Mouse (Mus musculus): ENCODE data around the gene Htt. TPM values are rescaled to one million over a fixed set of nuclear protein-coding genes. Genes with fewer than 3 reads are reported as not detected.

Htt gene
- polyA plus RNA-seq, 1 experiment from 2014 or later = 22.2 TPM

MicroRNA genes within 50 kb of the gene (microRNA counts, 519-probe panel; counts per million panel counts)
- microRNA mmu-miR-467g = not detected

Small RNA genes lying within 50 kb of the gene (microRNA-seq; reads per million reads assigned to microRNA genes)
- gene Mir467g = not detected

Other genes with a start within 250 kb of the Htt start
- 6.8 and 11.2 TPM in 2 replicates for gene Tnip2, start 247.7 kb upstream of the Htt start, polyA plus RNA-seq (2016; fragmentation: Nextera tagmentation; extraction: Ambion mirVana)
- 13.5 and 15.8 TPM in 2 replicates for gene Sh3bp2, start 235.9 kb upstream of the Htt start, polyA plus RNA-seq (2016; fragmentation: Nextera tagmentation; extraction: Ambion mirVana)
- gene Add1, start 188.1 kb upstream of the Htt start, polyA plus RNA-seq (2016; fragmentation: Nextera tagmentation; extraction: Ambion mirVana) = 206 and 208 TPM in 2 replicates
- gene Mfsd10, start 124.5 kb upstream of the Htt start, polyA plus RNA-seq (2016; fragmentation: Nextera tagmentation; extraction: Ambion mirVana) = 73.7 and 89.0 TPM in 2 replicates
- gene Nop14, start 101.6 kb upstream of the Htt start, polyA plus RNA-seq (2016; fragmentation: Nextera tagmentation; extraction: Ambion mirVana) = 24.5 and 24.7 TPM in 2 replicates
- 2.5 and 3.5 TPM in 2 replicates for gene Grk4, start 101.4 kb upstream of the Htt start, polyA plus RNA-seq (2016; fragmentation: Nextera tagmentation; extraction: Ambion mirVana)
- gene Msantd1, start 146.3 kb downstream of the Htt start, polyA plus RNA-seq (2016; fragmentation: Nextera tagmentation; extraction: Ambion mirVana) = 1.7 and 2.7 TPM in 2 replicates
- 81.7 and 84.6 TPM in 2 replicates for gene Rgs12, start 187.7 kb downstream of the Htt start, polyA plus RNA-seq (2016; fragmentation: Nextera tagmentation; extraction: Ambion mirVana)